Mouse (Mus musculus) gastrocnemius, postnatal 4 days (tissue): Measurements from ENCODE around the gene Ppm1n. TPM values are rescaled to one million over a fixed set of nuclear protein-coding genes. Genes with fewer than 3 reads are reported as not detected.

ENCODE experiments used
- DNase-seq, 2 experiments: peaks; one replicate each; pipeline ENCODE4 v3.0.0; 2021 to 2022; ENCODE audit warnings: low spot score in 2 of 2, mixed read lengths in 2 of 2
- long read RNA-seq, 2 experiments: library from polyadenylated mRNA; stranded (forward); transcript quantifications; one replicate each; pipeline ENCODE4 v2.0.0; 2021
- total RNA-seq, 2 experiments: library from RNA; stranded (reverse); gene quantifications; 2 replicates each; pipeline ENCODE4 v1.2.3; 2021

The Ppm1n gene
- not detected for total RNA-seq
- long read RNA-seq, experiment 1 = 0 reads
- long read RNA-seq, experiment 2 = 0 reads

DNA sequence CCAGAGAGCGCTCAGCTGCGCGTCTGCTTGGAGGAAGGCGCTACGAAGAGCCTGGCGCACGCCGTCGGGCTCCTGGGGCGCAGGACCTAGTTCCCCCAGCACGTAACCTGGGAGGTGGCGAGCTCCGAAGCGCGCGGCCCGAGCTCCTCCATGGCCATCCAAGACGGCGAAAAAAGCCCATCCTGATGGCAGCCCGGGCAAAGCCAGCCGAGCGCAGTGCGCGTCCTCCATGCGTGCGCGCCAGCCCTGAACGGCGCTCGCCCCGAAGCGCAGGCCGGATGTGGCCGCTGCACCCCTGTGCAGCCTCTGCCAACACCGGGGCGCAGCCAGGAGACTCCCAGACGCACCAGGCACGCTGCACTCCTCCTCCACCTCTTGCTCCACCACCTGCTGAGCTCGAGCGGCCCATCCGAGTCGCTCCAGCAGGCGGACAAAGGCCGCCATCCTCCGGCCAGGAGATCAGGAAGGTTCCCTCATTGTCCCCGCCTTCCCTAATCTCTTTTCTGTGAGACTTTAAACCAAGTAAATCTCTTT lies at the start of gene Ppm1n:
Gene Ppm1n, minus strand, starts transcription at position 484 of the 534 bp plus-strand sequence.
- DNase-seq = no peak

GRCm38 (mm10) chr7:19328425-19328824 lies 48.6 kb upstream of the Ppm1n start:
- no peak for DNase-seq

DNA sequence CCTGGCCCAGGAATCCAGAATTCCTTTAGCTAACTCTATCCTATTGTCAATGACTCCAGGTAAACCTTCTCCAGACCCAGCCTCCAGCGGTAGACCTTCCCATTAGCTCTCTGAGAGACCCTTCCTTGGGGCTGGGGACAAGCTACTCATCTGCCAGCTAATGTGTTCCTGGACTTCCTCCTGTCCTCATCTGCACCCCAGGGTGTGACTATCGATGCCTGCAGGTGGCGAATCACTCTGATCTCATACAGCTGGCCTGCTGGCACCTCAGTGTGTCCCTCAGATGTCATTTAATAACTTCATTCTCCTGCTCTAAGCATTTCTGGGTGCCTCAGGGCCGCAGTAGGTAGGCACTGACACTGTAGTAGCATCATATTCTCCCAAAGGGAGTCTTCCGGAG lies 47.9 kb upstream of the Ppm1n start:
- no peak for DNase-seq

DNA sequence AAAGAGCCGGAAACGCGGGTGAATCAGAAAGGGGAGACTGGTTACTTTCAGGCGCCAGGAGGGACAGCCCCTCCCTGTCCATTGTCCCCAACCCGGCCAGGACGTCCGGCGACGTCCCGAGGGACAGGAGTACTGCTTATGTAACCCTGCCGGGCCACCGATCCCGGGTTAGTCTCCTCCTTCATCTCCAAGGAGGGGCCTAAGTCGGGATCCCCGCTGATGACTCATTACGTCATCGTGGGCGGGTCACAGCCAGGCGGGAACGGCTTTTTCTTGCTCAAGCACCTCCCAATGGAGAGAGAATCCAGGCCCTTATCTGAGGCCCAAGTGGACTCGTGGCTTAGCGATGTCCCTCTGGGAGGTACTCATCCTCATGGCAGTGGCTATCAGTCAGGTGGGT lies 47.3 kb upstream of the Ppm1n start:
- DNase-seq = peak; percentile 69 to 83

- peak; percentile 68 to 89 for DNase-seq
These were observed 46.5 kb upstream of the Ppm1n start for GRCm38 (mm10) chr7:19326359-19326758.

DNA sequence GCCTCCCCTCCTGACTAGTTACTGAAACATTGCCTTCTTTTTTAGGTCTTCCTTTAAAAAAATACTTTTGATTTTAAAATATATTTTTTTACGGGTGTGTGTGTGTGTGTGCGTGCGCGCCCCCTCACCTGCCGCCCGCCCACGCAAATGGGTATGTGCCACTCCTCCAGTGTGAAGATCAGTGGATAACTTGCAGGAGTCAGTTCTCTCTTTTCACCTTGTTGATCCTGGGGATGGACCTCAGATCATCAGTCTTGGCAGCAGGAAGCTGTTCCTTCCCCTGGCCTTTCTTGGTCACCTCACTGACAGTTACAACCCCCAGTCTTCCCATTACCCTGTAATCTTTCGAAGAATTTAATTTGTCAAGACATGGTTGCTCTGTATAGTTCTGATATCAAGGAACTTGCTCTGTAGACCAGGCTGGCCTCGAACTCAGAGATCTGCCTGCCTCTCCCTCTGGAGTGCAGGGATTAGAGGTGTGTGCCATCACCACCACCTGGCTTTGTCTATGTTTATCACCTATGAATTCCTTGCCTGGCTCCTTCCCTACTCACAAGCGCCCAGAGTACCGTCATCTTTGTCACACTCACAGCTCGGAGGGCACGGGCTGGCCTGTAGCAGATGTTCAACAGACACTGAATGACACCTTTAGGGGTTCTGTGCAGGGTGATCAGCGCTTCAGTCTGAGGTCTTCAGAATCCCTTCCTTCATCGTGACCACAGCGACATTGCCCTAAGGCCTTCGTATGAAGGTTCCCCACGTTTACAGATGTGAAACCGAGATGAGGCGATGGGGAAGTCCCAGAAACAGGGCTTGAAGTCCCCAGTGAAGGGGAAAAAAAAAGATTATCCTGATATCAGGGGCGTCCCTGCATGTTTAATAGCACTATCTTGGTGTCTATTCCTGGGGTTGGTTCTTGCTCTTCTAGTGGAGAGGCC lies 45.7 kb upstream of the Ppm1n start:
- no peak for DNase-seq

DNA sequence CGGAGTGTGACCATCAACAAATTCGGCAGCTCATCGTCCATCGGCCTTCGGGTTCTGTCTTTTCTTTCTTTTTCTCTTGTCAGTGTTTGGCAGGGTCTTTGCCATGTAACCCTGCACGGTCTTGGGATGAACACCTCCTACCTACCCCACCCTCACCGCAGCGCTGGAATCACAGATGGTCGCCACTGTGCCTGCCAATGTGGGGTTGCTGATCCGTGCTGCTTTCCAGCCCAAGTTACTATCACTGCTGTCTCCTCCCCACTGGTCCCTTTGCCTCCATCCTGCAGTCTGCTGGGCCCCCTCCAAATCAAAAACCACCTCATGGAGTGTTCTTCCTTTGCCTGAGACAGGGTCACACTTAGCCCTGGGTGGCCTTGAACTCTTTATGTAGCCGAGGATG lies 44.4 kb upstream of the Ppm1n start:
- DNase-seq = no peak

DNA sequence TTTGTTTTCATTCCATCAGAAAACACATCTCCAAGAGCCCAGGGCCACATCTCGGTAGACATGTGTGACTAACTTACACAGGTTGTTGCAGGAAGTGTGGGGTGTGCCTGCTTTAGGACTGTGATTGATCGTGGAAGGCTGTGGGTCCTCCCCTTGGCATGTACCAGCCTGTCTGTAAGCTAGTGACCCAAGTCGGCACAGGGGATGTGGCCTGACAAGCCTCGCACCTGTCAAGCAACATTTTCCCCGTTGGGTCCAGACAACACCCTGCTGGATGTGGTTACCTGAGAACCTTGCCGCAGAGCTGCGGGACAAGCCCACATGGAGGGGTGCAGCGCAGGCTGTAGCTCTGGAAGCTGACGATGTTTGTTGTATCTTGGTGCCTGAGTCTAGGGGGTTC lies 42.6 kb upstream of the Ppm1n start:
- DNase-seq = no peak

DNA sequence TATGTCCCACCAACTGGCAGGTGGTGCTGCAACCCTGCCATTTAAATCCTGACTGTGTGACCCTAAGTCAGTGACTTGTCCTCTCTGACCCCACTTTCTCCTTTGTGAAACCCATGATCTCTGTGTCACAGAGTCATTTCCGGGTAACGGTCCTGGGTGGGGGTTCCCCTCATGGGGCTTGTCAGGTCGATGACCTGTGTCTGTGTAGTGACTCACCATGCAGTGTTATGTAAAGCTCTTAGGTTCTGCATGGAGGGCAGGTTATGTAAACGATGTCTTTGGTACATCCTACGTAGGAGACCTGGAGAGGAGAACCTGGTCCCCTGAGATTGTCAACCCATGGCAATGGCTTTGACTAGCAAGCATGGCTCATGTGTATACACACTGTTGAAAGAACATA lies 41.6 kb upstream of the Ppm1n start:
- DNase-seq = no peak

DNA sequence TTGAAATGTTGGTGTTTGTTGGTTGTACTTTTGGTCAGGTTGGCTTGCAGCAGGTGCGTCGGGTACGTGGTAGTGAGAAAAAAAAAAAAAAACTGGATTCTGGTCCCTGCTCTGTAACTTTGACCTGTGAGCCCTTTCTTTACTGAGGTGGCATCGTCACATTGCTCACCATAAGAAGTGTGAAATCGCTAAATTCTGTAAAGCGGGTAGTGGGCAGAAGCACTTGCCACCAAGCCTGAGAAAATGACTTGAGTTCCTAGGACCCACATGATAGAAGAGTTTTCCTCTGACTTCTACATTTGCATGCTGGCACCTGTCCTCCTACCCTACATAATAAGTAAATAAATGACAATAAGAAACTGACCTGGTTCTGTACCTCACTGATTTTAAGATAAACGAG lies 40.8 kb upstream of the Ppm1n start:
- DNase-seq = no peak

GRCm38 (mm10) chr7:19319906-19320305 lies 40.0 kb upstream of the Ppm1n start:
- DNase-seq = peak; percentile 89 to 96

DNA sequence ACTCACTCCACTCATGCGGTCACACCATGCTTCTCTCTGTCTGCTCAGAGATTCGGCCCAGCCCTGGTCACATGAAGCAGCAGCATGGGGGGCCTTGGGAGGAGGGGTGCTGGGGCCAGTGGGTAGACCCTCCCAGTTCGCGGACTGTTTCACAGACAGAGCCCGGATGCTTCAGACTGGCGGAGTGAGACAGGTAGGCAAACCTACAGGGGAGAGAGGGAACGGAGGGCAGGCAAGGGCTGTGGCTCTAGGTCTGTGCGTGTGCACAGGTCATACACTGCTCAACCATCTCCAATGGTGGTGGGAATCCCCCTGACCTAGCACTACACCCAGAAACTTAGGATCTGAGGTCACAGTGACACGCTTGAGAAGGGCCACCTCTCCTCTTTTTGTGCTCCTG lies 39.6 kb upstream of the Ppm1n start:
- no peak for DNase-seq

DNA sequence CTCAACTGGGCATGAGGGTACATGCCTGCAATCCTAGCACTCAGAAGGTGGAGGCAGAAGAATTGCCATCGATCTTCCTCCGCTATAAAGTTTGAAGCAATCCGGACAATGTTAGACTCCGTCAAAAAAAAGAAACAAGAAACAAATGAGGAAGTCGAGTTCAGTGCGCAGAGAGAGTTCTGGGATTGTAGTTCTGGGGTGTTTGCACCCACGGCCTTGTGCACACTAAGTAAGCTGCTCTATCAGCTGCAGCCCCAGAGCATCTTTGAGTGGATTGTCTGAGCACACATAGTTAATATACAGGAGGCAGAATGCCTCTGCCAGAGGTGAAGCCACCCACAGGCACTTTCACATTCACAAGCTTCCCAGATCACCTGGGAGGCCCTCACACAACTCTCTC lies 38.8 kb upstream of the Ppm1n start:
- DNase-seq = no peak

GRCm38 (mm10) chr7:19318201-19318600 lies 38.3 kb upstream of the Ppm1n start:
- DNase-seq = no peak

DNA sequence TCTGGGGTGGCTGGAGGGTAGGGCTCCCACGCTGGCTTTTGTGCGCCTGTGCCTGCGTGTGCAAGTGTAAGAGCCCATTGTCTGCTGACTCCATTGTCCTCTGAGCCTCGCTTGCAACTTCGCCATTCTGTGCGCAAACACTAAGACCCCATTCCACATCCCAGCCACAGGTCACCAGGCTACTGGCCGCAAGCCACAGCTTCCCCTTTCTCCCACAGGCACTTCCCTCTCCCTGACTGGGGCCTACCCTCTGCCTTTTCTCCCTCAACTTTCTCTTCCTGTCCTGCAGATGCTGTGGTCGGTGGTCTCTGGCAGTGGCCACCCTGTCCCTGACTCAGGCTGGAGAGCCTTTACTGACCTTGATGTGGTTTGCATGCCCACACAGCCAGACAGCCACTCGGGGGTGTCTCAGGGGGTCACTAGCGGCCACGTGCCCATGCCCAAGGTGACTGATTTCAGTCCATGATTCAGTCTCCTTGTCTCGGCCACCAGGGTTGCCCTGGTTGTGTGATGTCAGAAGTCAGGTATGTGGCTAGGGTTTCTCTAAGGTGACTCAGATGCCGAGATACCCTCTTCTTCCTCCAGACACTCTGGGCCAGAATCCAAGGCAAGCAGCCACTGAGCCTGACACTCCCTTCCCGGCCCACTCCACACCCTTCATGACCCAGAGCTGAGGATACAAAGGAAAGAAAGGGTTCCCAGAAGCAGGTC lies 36.7 kb upstream of the Ppm1n start:
- DNase-seq = no peak

DNA sequence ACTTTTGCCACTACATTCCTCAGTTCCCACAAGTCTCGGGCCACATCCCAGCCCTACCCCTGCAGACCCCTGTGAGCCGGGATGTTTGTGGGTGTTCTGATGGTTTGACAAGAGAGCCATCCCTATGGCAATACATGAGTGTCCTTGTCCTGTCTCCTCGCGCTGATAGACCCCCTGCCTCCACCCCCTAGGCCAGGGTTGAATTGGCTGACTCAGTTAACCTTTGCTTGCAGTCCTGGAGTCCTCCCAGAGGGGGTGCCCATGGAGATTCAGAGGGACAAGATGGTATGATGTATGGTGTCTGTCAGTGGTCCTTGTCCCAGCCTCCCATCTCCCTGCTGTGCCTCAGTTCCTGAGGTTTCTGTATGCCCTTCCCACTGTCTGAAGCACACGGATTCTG lies 34.2 kb upstream of the Ppm1n start:
- no peak for DNase-seq

DNA sequence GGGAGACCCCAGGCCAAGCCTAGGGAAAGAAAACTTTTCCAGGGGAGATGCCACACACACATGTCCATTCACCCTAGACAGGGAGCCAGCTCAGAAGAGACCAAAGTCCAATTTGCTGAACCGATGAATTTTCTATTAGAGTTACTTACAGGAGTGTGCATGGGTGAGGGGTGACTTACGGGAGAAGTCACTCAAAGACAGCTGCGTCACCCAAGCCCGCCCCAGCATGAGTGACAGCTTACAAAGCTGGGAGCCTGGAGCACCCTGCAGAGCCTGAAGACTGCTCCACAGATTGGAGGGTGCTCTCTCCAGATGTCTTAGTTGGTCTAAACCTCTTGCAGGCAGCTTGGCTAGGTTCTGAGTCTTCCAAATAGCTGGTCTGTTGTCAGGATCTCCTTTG lies 32.1 kb upstream of the Ppm1n start:
- DNase-seq = no peak

DNA sequence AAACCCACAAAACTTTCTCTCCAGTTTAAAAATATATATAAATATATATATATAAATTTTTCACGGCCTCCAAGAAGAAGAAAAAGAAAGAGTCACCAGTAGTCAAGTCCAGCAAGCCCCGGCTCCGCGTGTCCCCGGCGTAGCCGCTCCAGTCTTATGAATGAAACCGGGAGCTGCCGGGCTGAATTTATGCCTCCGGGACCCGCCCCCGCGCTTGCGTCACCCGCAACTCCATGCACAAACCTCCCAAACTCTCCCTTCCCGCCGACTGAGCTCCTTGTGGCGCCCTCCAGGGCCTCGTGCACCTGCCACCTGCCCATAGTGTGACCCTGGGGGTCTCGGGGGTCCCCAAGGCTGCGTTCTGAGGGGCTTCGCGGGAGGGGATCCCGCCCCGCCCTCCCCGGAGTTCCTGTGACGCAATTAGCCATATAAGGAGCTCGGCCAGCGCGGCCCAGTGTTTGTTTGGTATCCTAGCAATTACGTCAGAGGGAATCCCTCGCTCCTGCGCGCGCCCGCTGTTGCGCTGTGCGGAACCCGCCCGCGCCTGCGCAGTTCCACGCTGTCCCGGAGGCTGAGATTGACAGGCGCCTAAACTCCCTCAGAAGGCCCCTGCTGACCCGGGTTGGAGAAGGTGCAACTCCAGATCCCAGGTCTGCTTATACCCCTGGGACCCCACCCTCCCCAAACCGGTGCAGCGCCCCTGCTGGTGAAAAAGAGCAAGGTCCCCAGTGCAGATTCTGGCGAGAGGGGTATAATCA lies 30.2 kb upstream of the Ppm1n start, which contains the start of gene Fosb:
Gene Fosb, minus strand, starts transcription at position 168 of the 758 bp plus-strand sequence.
- peak; percentile 92 to 96 for DNase-seq

DNA sequence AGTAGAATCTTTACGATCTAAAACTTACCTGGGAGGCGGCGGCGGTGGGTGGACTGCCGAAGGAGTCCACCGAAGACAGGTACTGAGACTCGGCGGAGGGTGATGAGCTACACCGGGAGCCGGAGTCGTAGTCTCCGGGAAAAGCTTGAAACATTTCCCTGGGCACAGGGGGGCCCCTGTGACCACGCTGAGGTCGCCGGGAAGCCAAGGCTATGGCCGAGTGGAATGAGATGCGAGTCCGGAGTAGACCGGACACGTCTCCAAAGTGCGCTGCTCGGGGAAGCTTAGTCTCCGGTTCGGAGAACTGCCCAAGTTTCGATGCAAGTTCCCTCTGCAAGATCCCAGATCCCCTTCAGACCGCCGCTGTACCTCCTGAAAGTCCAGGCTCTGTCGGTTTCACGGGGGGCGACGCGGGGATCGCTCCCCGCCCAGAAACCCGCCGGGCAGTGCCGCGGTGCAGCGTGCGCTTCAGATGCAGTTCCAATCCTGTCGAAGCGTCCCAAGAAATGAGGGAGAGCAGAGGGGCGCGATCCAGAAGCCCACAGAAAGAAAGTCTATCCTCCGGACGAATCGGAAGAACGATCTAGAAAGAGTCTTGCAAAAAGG lies 29.5 kb upstream of the Ppm1n start:
- no peak for DNase-seq

DNA sequence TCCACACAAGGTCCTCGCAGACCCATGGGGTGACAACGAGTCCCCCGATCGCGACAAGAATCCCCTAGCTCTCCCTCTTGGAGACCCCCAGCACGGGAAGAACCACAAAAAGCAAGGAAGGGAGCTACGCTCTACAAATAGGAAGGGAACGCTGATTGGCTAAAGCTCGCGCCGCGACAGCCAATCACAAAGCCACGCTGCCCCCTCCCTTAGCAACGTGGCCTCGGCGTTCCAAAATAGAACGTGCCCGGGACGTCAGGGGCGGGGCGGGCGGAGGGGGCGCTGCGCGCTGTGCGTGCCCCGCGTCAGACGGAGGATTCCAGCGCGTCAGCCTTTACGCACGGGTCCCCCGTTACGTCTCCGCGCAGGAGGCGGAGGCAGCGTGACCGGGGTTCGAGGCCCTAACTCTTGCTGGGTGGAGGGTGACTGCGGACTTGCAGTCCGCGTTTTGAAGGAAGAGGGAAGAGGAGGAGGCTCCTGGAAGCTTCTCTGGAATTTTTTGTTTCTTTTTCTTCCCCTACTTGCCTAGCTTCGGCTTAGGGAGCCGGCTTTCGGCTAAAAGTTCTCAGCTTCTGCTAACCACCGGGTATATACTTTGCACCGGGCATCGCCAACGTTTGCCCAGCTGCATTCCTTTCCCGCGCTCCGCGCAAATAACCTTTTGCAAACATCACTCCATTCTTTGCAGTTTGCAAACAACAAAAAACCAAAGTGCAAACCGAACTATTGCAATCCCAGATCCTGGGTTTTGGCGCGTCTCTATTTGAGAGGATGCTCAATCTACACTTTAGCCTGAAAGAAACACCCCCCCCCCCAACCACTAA lies 28.8 kb upstream of the Ppm1n start:
- peak; percentile 95 for DNase-seq
